Mouse (Mus musculus) MEL (cell line): ENCODE results near the gene Ddah1. TPM values are rescaled to one million over a fixed set of nuclear protein-coding genes. Genes with fewer than 3 reads are reported as not detected.

Experiments
- DNase-seq: peaks from one replicate; pipeline ENCODE4 v3.0.0; 2011; ENCODE audit warnings: low read depth, low spot score
- H3K27ac ChIP-seq: 2 replicates; pipeline ENCODE4 v1.5.1; 2012; ENCODE audit warnings: low read depth, mild to moderate bottlenecking, control low read depth, low read length, moderate library complexity; ENCODE audit not compliant: control insufficient read depth
- H3K27me3 ChIP-seq, 2 experiments: fragments of 150-350 bp in 1 of 2; sonication (generic) in 1 of 2; 2 replicates each; pipeline ENCODE4 v1.6.1; 2012; ENCODE audit warnings: low read length in 2 of 2, mild to moderate bottlenecking in 2 of 2, improper control_type of control experiment in 1 of 2, moderate library complexity in 1 of 2; ENCODE audit not compliant: insufficient read depth in 2 of 2, control insufficient read depth in 1 of 2
- H3K36me3 ChIP-seq, 2 experiments: 2 replicates each; pipeline ENCODE4 v1.6.1; 2012 to 2014; ENCODE audit warnings: low read length in 2 of 2, improper control_type of control experiment in 1 of 2, inconsistent platforms in 1 of 2, mild to moderate bottlenecking in 1 of 2; ENCODE audit not compliant: insufficient read depth in 2 of 2, control insufficient read depth in 1 of 2
- H3K4me1 ChIP-seq, 2 experiments: fragments of 150-350 bp in 1 of 2; sonication (generic) in 1 of 2; 2 replicates each; pipeline ENCODE4 v1.6.1; 2012; ENCODE audit warnings: low read length in 2 of 2, improper control_type of control experiment in 1 of 2, mild to moderate bottlenecking in 1 of 2; ENCODE audit not compliant: insufficient read depth in 2 of 2, control insufficient read depth in 1 of 2
- H3K4me3 ChIP-seq, 2 experiments: fragments of 150-350 bp in 1 of 2; sonication (generic) in 1 of 2; 2 replicates each; pipeline ENCODE4 v1.5.1; 2012; ENCODE audit warnings: low read depth in 2 of 2, low read length in 2 of 2, mild to moderate bottlenecking in 2 of 2, moderate library complexity in 2 of 2, control low read depth in 1 of 2, improper control_type of control experiment in 1 of 2; ENCODE audit not compliant: control insufficient read depth in 1 of 2, insufficient read depth in 1 of 2
- H3K79me2 ChIP-seq: 2 replicates; pipeline ENCODE4 v1.6.1; 2012; ENCODE audit warnings: mild to moderate bottlenecking, low read length, moderate library complexity; ENCODE audit not compliant: control insufficient read depth, poor library complexity, insufficient read depth
- H3K9ac ChIP-seq: 2 replicates; pipeline ENCODE4 v1.6.1; 2012; ENCODE audit warnings: low read depth, mild to moderate bottlenecking, control low read depth, low read length, moderate library complexity; ENCODE audit not compliant: control insufficient read depth, poor library complexity, severe bottlenecking
- H3K9me3 ChIP-seq: fragments of 150-350 bp; sonication (generic); replicated peaks from 2 replicates; pipeline ENCODE4 v1.6.1; 2012; ENCODE audit warnings: mild to moderate bottlenecking, low read length, improper control_type of control experiment, moderate library complexity; ENCODE audit not compliant: insufficient read depth
- BHLHE40 ChIP-seq: IDR thresholded peaks from 2 replicates; pipeline ENCODE4 v1.6.1; 2012; ENCODE audit warnings: low read depth, mild to moderate bottlenecking, inconsistent platforms, low read length, improper control_type of control experiment, borderline replicate concordance
- CHD1 ChIP-seq: IDR thresholded peaks from 2 replicates; pipeline ENCODE4 v1.6.1; 2012; ENCODE audit warnings: low read depth, mild to moderate bottlenecking, inconsistent platforms, low read length, improper control_type of control experiment
- CHD2 ChIP-seq: IDR thresholded peaks from 2 replicates; pipeline ENCODE4 v1.6.1; 2011; ENCODE audit warnings: low read length, improper control_type of control experiment
- E2F4 ChIP-seq: IDR thresholded peaks from 2 replicates; pipeline ENCODE4 v1.6.1; 2011; ENCODE audit warnings: low read depth, low read length, improper control_type of control experiment, borderline replicate concordance
- ELF1 ChIP-seq: IDR thresholded peaks from 2 replicates; pipeline ENCODE4 v1.6.1; 2014; ENCODE audit warnings: low read depth, mild to moderate bottlenecking, inconsistent platforms, low read length, improper control_type of control experiment, moderate library complexity
- EP300 ChIP-seq, 2 experiments: IDR thresholded peaks; 2 replicates each; pipeline ENCODE4 v1.6.1; 2011; ENCODE audit warnings: improper control_type of control experiment in 2 of 2, low read length in 2 of 2, low read depth in 1 of 2, mild to moderate bottlenecking in 1 of 2
- ETS1 ChIP-seq: IDR thresholded peaks from 2 replicates; pipeline ENCODE4 v1.6.1; 2012; ENCODE audit warnings: low read depth, mild to moderate bottlenecking, inconsistent platforms, low read length, improper control_type of control experiment, moderate library complexity
- JUND ChIP-seq: IDR thresholded peaks from 2 replicates; pipeline ENCODE4 v1.6.1; 2011; ENCODE audit warnings: low read depth, mild to moderate bottlenecking, improper control_type of control experiment, low read length
- KAT2A ChIP-seq: conservative IDR thresholded peaks from 2 replicates; pipeline ENCODE4 v1.6.1; 2012; ENCODE audit warnings: low read depth, low read length, improper control_type of control experiment, inconsistent platforms
- MAFK ChIP-seq: IDR thresholded peaks from 2 replicates; pipeline ENCODE4 v1.6.1; 2011; ENCODE audit warnings: low read depth, mild to moderate bottlenecking, low read length, improper control_type of control experiment, borderline replicate concordance
- MAX ChIP-seq: IDR thresholded peaks from 2 replicates; pipeline ENCODE4 v1.6.1; 2011; ENCODE audit warnings: low read length, improper control_type of control experiment
- MEF2A ChIP-seq: IDR thresholded peaks from 2 replicates; pipeline ENCODE4 v1.6.1; 2014; ENCODE audit warnings: low read depth, mild to moderate bottlenecking, inconsistent platforms, low read length, improper control_type of control experiment; ENCODE audit not compliant: poor library complexity, insufficient replicate concordance, severe bottlenecking; ENCODE audit errors: extremely low read depth
- MYB ChIP-seq: IDR thresholded peaks from 2 replicates; pipeline ENCODE4 v1.6.1; 2011; ENCODE audit warnings: mild to moderate bottlenecking, low read depth, low read length, improper control_type of control experiment
- MYC ChIP-seq: IDR thresholded peaks from 2 replicates; pipeline ENCODE4 v1.6.1; 2011; ENCODE audit warnings: low read depth, mild to moderate bottlenecking, low read length, improper control_type of control experiment, moderate library complexity
- POLR2A ChIP-seq, 2 experiments: IDR thresholded peaks; 2 replicates each; pipeline ENCODE4 v1.6.1; 2011 to 2012; ENCODE audit warnings: low read length in 2 of 2, mild to moderate bottlenecking in 2 of 2, control low read depth in 1 of 2, improper control_type of control experiment in 1 of 2, low read depth in 1 of 2, moderate library complexity in 1 of 2; ENCODE audit not compliant: control insufficient read depth in 1 of 2, insufficient read depth in 1 of 2, poor library complexity in 1 of 2
- POLR2AphosphoS5 ChIP-seq: IDR thresholded peaks from 2 replicates; pipeline ENCODE4 v1.6.1; 2012; ENCODE audit warnings: low read depth, borderline replicate concordance, mild to moderate bottlenecking, inconsistent platforms, low read length, moderate library complexity, mixed read lengths
- RAD21 ChIP-seq: IDR thresholded peaks from 2 replicates; pipeline ENCODE4 v1.6.1; 2011; ENCODE audit warnings: mild to moderate bottlenecking, low read depth, low read length, improper control_type of control experiment
- RCOR1 ChIP-seq: IDR thresholded peaks from 2 replicates; pipeline ENCODE4 v1.6.1; 2012; ENCODE audit warnings: low read depth, mild to moderate bottlenecking, inconsistent platforms, low read length, improper control_type of control experiment
- SIN3A ChIP-seq: IDR thresholded peaks from 2 replicates; pipeline ENCODE4 v1.6.1; 2012; ENCODE audit warnings: low read length, improper control_type of control experiment, inconsistent platforms
- TAL1 ChIP-seq: IDR thresholded peaks from 2 replicates; pipeline ENCODE4 v1.6.1; 2012; ENCODE audit warnings: mild to moderate bottlenecking, inconsistent platforms, low read length, moderate library complexity, mixed read lengths
- TCF12 ChIP-seq: IDR thresholded peaks from 2 replicates; pipeline ENCODE4 v1.6.1; 2014; ENCODE audit warnings: low read depth, mild to moderate bottlenecking, inconsistent platforms, low read length, improper control_type of control experiment, moderate library complexity
- UBTF ChIP-seq: IDR thresholded peaks from 2 replicates; pipeline ENCODE4 v1.6.1; 2012; ENCODE audit warnings: low read depth, mild to moderate bottlenecking, inconsistent platforms, low read length, improper control_type of control experiment, moderate library complexity, borderline replicate concordance; ENCODE audit not compliant: insufficient read depth
- ZC3H11A ChIP-seq: IDR thresholded peaks from 2 replicates; pipeline ENCODE4 v1.6.1; 2012; ENCODE audit warnings: low read depth, mild to moderate bottlenecking, inconsistent platforms, low read length, improper control_type of control experiment
- ZNF384 ChIP-seq: IDR thresholded peaks from 2 replicates; pipeline ENCODE4 v1.6.1; 2012; ENCODE audit warnings: low read depth, mild to moderate bottlenecking, inconsistent platforms, low read length, improper control_type of control experiment
- polyA plus RNA-seq, 2 experiments: library from polyadenylated mRNA; stranded (reverse) in 1 of 2; unstranded in 1 of 2; fragments of >175 nt in 1 of 2; fragments of >200 nt in 1 of 2; gene quantifications; 2 replicates each; pipeline versions ENCODE4 v1.2.1 to v1.2.4; 2012; ENCODE audit warnings: low replicate concordance in 2 of 2, low read depth in 1 of 2; ENCODE audit not compliant: insufficient read length in 2 of 2, insufficient read depth in 1 of 2, missing spikeins in 1 of 2
- total RNA-seq: library from RNA; depleted of rRNA; stranded (reverse); fragments of 300-350 nt; gene quantifications from 2 replicates; pipeline ENCODE4 v1.2.3, GENCODE M21; 2012

Ddah1 gene
- total and polyA plus RNA-seq, 3 experiments, result not detected

GRCm38 (mm10) chr3:145883233-145883632 is 124.8 kb downstream of the Ddah1 start:
- Histone ChIP-seq H3K36me3 (no peaks in the 10 kb centered on the region), H3K4me1 (no peaks in the 10 kb centered on the region), H3K9ac (no peak overlapping the region), H3K27ac (no peak overlapping the region), H3K9me3 (no peaks in the 10 kb centered on the region), H3K79me2 (no peaks in the 10 kb centered on the region), H3K4me3 (no peak overlapping the region)
- DNase-seq, result no peak
- no peak for TF ChIP-seq MAX
- no peak for TF ChIP-seq TAL1
- TF ChIP-seq KAT2A, result no peak
- TF ChIP-seq, all 39 proteins: peak for 0
- H3K27me3 ChIP-seq, result no peaks in the 10 kb centered on the region; a peak in 1 of 4 replicates

- no peak for TF ChIP-seq MYC
- no peak for TF ChIP-seq TAL1
- no peak for TF ChIP-seq BHLHE40
- no peak for TF ChIP-seq SIN3A
- no peak for TF ChIP-seq MYB
- TF ChIP-seq ELF1, result no peak
- no peak for TF ChIP-seq JUND
- no peak for TF ChIP-seq TCF12
- no peak for TF ChIP-seq POLR2AphosphoS5
- TF ChIP-seq MAX, result no peak
- H3K4me1 ChIP-seq, result no peaks in the 10 kb centered on the region
- no peaks in the 10 kb centered on the region for H3K9me3 ChIP-seq
- H3K36me3 ChIP-seq, result no peaks in the 10 kb centered on the region
- no peak for DNase-seq
- H3K79me2 ChIP-seq, result no peaks in the 10 kb centered on the region
- H3K27ac ChIP-seq, result no peak overlapping the region
- H3K9ac ChIP-seq, result no peak overlapping the region
- H3K4me3 ChIP-seq, result no peak overlapping the region
- no peaks in the 10 kb centered on the region; a peak in 1 of 4 replicates for H3K27me3 ChIP-seq
These were observed 126.9 kb downstream of the Ddah1 start for GRCm38 (mm10) chr3:145885376-145885775.

GRCm38 (mm10) chr3:145885851-145886464 is 127.5 kb downstream of the Ddah1 start:
- H3K4me1 ChIP-seq, result no peaks in the 10 kb centered on the region
- no peaks in the 10 kb centered on the region for H3K36me3 ChIP-seq
- no peak overlapping the region for H3K4me3 ChIP-seq
- no peaks in the 10 kb centered on the region for H3K79me2 ChIP-seq
- H3K27me3 ChIP-seq, result no peaks in the 10 kb centered on the region; a peak in 1 of 4 replicates
- TF ChIP-seq E2F4, result no peak
- TF ChIP-seq MAFK, result no peak
- no peak for TF ChIP-seq EP300 (IDR thresholded peaks at IDR 0.05; ENCODE audit: low read depth in 1 of 2, low read length in 2 of 2)
- no peak for TF ChIP-seq TCF12
- TF ChIP-seq MYB, result no peak
- TF ChIP-seq ZC3H11A, result no peak
- TF ChIP-seq POLR2A (IDR thresholded peaks at IDR 0.05; ENCODE audit: control insufficient read depth in 1 of 2, insufficient read depth in 1 of 2, low read depth in 1 of 2, low read length in 2 of 2, poor library complexity in 1 of 2), result no peak
- TF ChIP-seq CHD1, result no peak
- no peak for TF ChIP-seq RAD21
- no peak for TF ChIP-seq UBTF
- no peak for TF ChIP-seq ZNF384
- TF ChIP-seq MAX, result no peak
- no peak for TF ChIP-seq ETS1
- TF ChIP-seq TAL1, result no peak
- TF ChIP-seq RCOR1, result no peak
- TF ChIP-seq CHD2, result no peak
- TF ChIP-seq MEF2A, result no peak
- DNase-seq, result no peak
- no peak overlapping the region for H3K27ac ChIP-seq
- no peak overlapping the region for H3K9ac ChIP-seq
- no peaks in the 10 kb centered on the region for H3K9me3 ChIP-seq
